Mouse (Mus musculus) erythroblast, embryonic 14.5 days (primary cell): ENCODE results near the gene Gcsh. TPM values are rescaled to one million over a fixed set of nuclear protein-coding genes. Genes with fewer than 3 reads are reported as not detected.

ENCODE experiments used
- H3K27me3 ChIP-seq: 2 replicates; pipeline ENCODE4 v1.6.1; 2012; ENCODE audit warnings: inconsistent platforms; ENCODE audit not compliant: control insufficient read depth
- H3K36me3 ChIP-seq: 2 replicates; pipeline ENCODE4 v1.6.1; 2012; ENCODE audit warnings: mild to moderate bottlenecking, inconsistent platforms; ENCODE audit not compliant: control insufficient read depth
- H3K4me1 ChIP-seq: 2 replicates; pipeline ENCODE4 v1.6.1; 2012; ENCODE audit warnings: inconsistent platforms; ENCODE audit not compliant: control insufficient read depth
- H3K4me3 ChIP-seq: replicated peaks from 2 replicates; pipeline ENCODE3; 2012; ENCODE audit warnings: moderate library complexity, mild to moderate bottlenecking, inconsistent platforms
- H3K9me3 ChIP-seq: 2 replicates; pipeline ENCODE4 v1.6.1; 2012; ENCODE audit warnings: low read length, inconsistent platforms, mixed read lengths; ENCODE audit not compliant: control insufficient read depth
- GATA1 ChIP-seq: IDR thresholded peaks from 2 replicates; pipeline ENCODE4 v1.6.1; 2012; ENCODE audit warnings: low read length, inconsistent platforms, mixed read lengths
- TAL1 ChIP-seq: IDR thresholded peaks from 3 replicates; pipeline ENCODE4 v1.6.1; 2012; ENCODE audit warnings: low read length, inconsistent platforms, mixed read lengths
- polyA plus RNA-seq: library from polyadenylated mRNA; stranded (reverse); fragments of >175 nt; gene quantifications from 2 replicates; pipeline ENCODE4 v1.2.3, GENCODE M21; 2012

The Gcsh gene
- polyA plus RNA-seq, 1 experiment, result 0.04 TPM

GRCm38 (mm10) chr8:116980117-116980516 is 13.2 kb downstream of the Gcsh start:
- H3K4me1 ChIP-seq, result peaks cover 24% of the 10 kb centered on the region
- TF ChIP-seq GATA1, result no peak
- TF ChIP-seq TAL1, result no peak
- H3K4me3 ChIP-seq, result no peak overlapping the region
- peaks cover 6% of the 10 kb centered on the region for H3K36me3 ChIP-seq
- H3K9me3 ChIP-seq, result no peaks in the 10 kb centered on the region
- H3K27me3 ChIP-seq, result peaks cover 3% of the 10 kb centered on the region

- Histone ChIP-seq H3K4me3 (peak within 1 kb of the TSS; percentile 69), H3K36me3 (no peaks in the 10 kb centered on the region; the same call in none of the 2 replicates), H3K9me3 (no peaks in the 10 kb centered on the region), H3K4me1 (peaks cover 24% of the 10 kb centered on the region), H3K27me3 (peaks cover 10% of the 10 kb centered on the region)
- TF ChIP-seq TAL1 (no peak), GATA1 (no peak)
Observed at GRCm38 (mm10) chr8:116978631-116979256, 14.6 kb downstream of the Gcsh start, which contains the start of gene 1700030J22Rik. Gene 1700030J22Rik (minus strand): TSS chr8:116978959.

- Histone ChIP-seq H3K36me3 (no peaks in the 10 kb centered on the region; the same call in 1 of the 2 replicates), H3K4me1 (peaks cover 24% of the 10 kb centered on the region), H3K4me3 (peak overlapping the region; percentile 69), H3K9me3 (no peaks in the 10 kb centered on the region), H3K27me3 (peaks cover 10% of the 10 kb centered on the region)
- no peak for TF ChIP-seq GATA1
- no peak for TF ChIP-seq TAL1
Observed at GRCm38 (mm10) chr8:116978052-116978451, 15.3 kb downstream of the Gcsh start.

GRCm38 (mm10) chr8:116975606-116976005 is 17.7 kb downstream of the Gcsh start:
- TF ChIP-seq TAL1 (no peak), GATA1 (no peak)
- no peaks in the 10 kb centered on the region for H3K36me3 ChIP-seq
- H3K27me3 ChIP-seq, result peaks cover 10% of the 10 kb centered on the region
- H3K4me1 ChIP-seq, result peaks cover 24% of the 10 kb centered on the region
- no peaks in the 10 kb centered on the region for H3K9me3 ChIP-seq
- H3K4me3 ChIP-seq, result no peak overlapping the region

GRCm38 (mm10) chr8:116975066-116975465 is 18.3 kb downstream of the Gcsh start:
- TF ChIP-seq GATA1 (no peak), TAL1 (no peak)

GRCm38 (mm10) chr8:116969531-116969930 is 23.8 kb downstream of the Gcsh start:
- H3K27me3 ChIP-seq, result peaks cover 4% of the 10 kb centered on the region; the same call in 1 of the 2 replicates
- no peak overlapping the region for H3K4me3 ChIP-seq
- TF ChIP-seq GATA1, result no peak
- no peak for TF ChIP-seq TAL1
- H3K36me3 ChIP-seq, result no peaks in the 10 kb centered on the region
- no peaks in the 10 kb centered on the region for H3K9me3 ChIP-seq
- H3K4me1 ChIP-seq, result no peaks in the 10 kb centered on the region; the same call in 1 of the 2 replicates

More at GRCm38 (mm10) chr8:116975066-116975465, 18.3 kb downstream of the Gcsh start:
- H3K4me3 ChIP-seq, result no peak overlapping the region
- H3K27me3 ChIP-seq, result peaks cover 10% of the 10 kb centered on the region
- H3K9me3 ChIP-seq, result no peaks in the 10 kb centered on the region
- no peaks in the 10 kb centered on the region for H3K36me3 ChIP-seq
- H3K4me1 ChIP-seq, result peaks cover 23% of the 10 kb centered on the region

- Histone ChIP-seq H3K9me3 (no peaks in the 10 kb centered on the region), H3K4me3 (no peak overlapping the region), H3K27me3 (no peaks in the 10 kb centered on the region), H3K36me3 (peaks cover 55% of the 10 kb centered on the region), H3K4me1 (peaks cover 2% of the 10 kb centered on the region)
- no peak for TF ChIP-seq TAL1
- no peak for TF ChIP-seq GATA1
Observed at GRCm38 (mm10) chr8:116954415-116954814, 38.9 kb downstream of the Gcsh start.

GRCm38 (mm10) chr8:116952428-116952827 is 40.9 kb downstream of the Gcsh start:
- TF ChIP-seq TAL1, result no peak
- TF ChIP-seq GATA1, result no peak
- Histone ChIP-seq H3K36me3 (peaks cover 39% of the 10 kb centered on the region), H3K4me1 (peaks cover 9% of the 10 kb centered on the region), H3K4me3 (no peak overlapping the region), H3K9me3 (no peaks in the 10 kb centered on the region), H3K27me3 (no peaks in the 10 kb centered on the region)

GRCm38 (mm10) chr8:116951778-116952177 is 41.6 kb downstream of the Gcsh start:
- TF ChIP-seq TAL1 (no peak), GATA1 (no peak)
- Histone ChIP-seq H3K9me3 (no peaks in the 10 kb centered on the region), H3K27me3 (no peaks in the 10 kb centered on the region), H3K4me3 (no peak overlapping the region), H3K36me3 (peaks cover 33% of the 10 kb centered on the region), H3K4me1 (peaks cover 13% of the 10 kb centered on the region)

GRCm38 (mm10) chr8:116951369-116951768 is 42.0 kb downstream of the Gcsh start:
- Histone ChIP-seq H3K4me3 (no peak overlapping the region), H3K36me3 (peaks cover 28% of the 10 kb centered on the region), H3K9me3 (no peaks in the 10 kb centered on the region), H3K27me3 (no peaks in the 10 kb centered on the region), H3K4me1 (peaks cover 17% of the 10 kb centered on the region)
- TF ChIP-seq TAL1 (no peak), GATA1 (no peak)
